Mouse (Mus musculus) limb, embryonic 10.5 days (tissue): ENCODE results near the gene Zfp503. TPM values are rescaled to one million over a fixed set of nuclear protein-coding genes. Genes with fewer than 3 reads are reported as not detected.

Experiments used
- DNase-seq: peaks from one replicate; pipeline ENCODE4 v3.0.0-alpha.2; 2017; ENCODE audit warnings: low spot score
- H3K27ac ChIP-seq: fragments of 300-500 bp; sonication (generic); 2 replicates; pipeline ENCODE4 v1.5.1; 2016; ENCODE audit warnings: mild to moderate bottlenecking
- H3K27me3 ChIP-seq: fragments of 300-500 bp; sonication (generic); 2 replicates; pipeline ENCODE4 v1.6.1; 2016; ENCODE audit warnings: low read depth, mild to moderate bottlenecking; ENCODE audit not compliant: poor library complexity, severe bottlenecking
- H3K36me3 ChIP-seq: fragments of 300-500 bp; sonication (generic); 2 replicates; pipeline ENCODE4 v1.6.1; 2016; ENCODE audit warnings: mild to moderate bottlenecking, moderate library complexity
- H3K4me1 ChIP-seq: fragments of 300-500 bp; sonication (generic); 2 replicates; pipeline ENCODE4 v1.6.1; 2016
- H3K4me3 ChIP-seq: fragments of 300-500 bp; sonication (generic); 2 replicates; pipeline ENCODE4 v1.5.1; 2016; ENCODE audit warnings: mild to moderate bottlenecking, moderate library complexity
- H3K9me3 ChIP-seq: fragments of 300-500 bp; sonication (generic); replicated peaks from 2 replicates; pipeline ENCODE4 v1.6.1; 2016; ENCODE audit warnings: mild to moderate bottlenecking
- WGBS: fragments of 180-500 bp; shearing (Covaris S2); methylation state at CpG from one replicate; pipeline ENCODE4 v1.1.7; 2016; 5-methylcytosine and 5-hydroxymethylcytosine counted together
- polyA plus RNA-seq: library from polyadenylated mRNA; unstranded; fragments of >200 nt; fragmentation: Nextera tagmentation; extraction: Ambion mirVana; gene quantifications from 2 replicates; pipeline ENCODE4 v1.2.1, GENCODE M21; 2016

Zfp503 gene
- polyA plus RNA-seq, 1 experiment from 2014 or later, result 22.6 TPM

- Histone ChIP-seq H3K27me3 (peaks cover 70% of the 10 kb centered on the region), H3K36me3 (no peaks in the 10 kb centered on the region), H3K9me3 (no peaks in the 10 kb centered on the region), H3K4me3 (no peak overlapping the region), H3K27ac (no peak overlapping the region), H3K4me1 (no peaks in the 10 kb centered on the region; the same call in 1 of the 2 replicates)
- 90% methylated on average over 6 of the region's 6 CpGs for WGBS
- DNase-seq, result no peak
Observed at GRCm38 (mm10) chr14:22007006-22007405, 17.6 kb upstream of the Zfp503 start.

- H3K4me1 ChIP-seq, result no peaks in the 10 kb centered on the region; the same call in 1 of the 2 replicates
- H3K9me3 ChIP-seq, result no peaks in the 10 kb centered on the region
- H3K27ac ChIP-seq, result no peak overlapping the region
- no peak for DNase-seq
- 18% methylated on average over 4 of the region's 4 CpGs for WGBS
- no peak overlapping the region for H3K4me3 ChIP-seq
- H3K36me3 ChIP-seq, result no peaks in the 10 kb centered on the region
- peaks cover 54% of the 10 kb centered on the region for H3K27me3 ChIP-seq
Observed at GRCm38 (mm10) chr14:22004943-22005342, 15.5 kb upstream of the Zfp503 start.

GRCm38 (mm10) chr14:22003631-22004030 lies 14.2 kb upstream of the Zfp503 start:
- H3K4me3 ChIP-seq, result no peak overlapping the region
- no peaks in the 10 kb centered on the region for H3K9me3 ChIP-seq
- no peak overlapping the region for H3K27ac ChIP-seq
- no peaks in the 10 kb centered on the region; the same call in 1 of the 2 replicates for H3K4me1 ChIP-seq
- peaks cover 62% of the 10 kb centered on the region for H3K27me3 ChIP-seq
- 79% methylated on average over 4 of the region's 4 CpGs for WGBS
- DNase-seq, result no peak
- no peaks in the 10 kb centered on the region for H3K36me3 ChIP-seq

- Histone ChIP-seq H3K36me3 (no peaks in the 10 kb centered on the region), H3K4me1 (no peaks in the 10 kb centered on the region; the same call in 1 of the 2 replicates), H3K4me3 (no peak overlapping the region), H3K27me3 (peaks cover 60% of the 10 kb centered on the region), H3K9me3 (no peaks in the 10 kb centered on the region), H3K27ac (no peak overlapping the region)
- no peak for DNase-seq
- WGBS, result 82% methylated on average over 1 of the region's 1 CpGs
Observed at GRCm38 (mm10) chr14:22003231-22003630, 13.8 kb upstream of the Zfp503 start.

GRCm38 (mm10) chr14:21999588-21999987 lies 10.2 kb upstream of the Zfp503 start:
- no peak for DNase-seq
- H3K4me1 ChIP-seq, result peaks cover 13% of the 10 kb centered on the region
- peaks cover 57% of the 10 kb centered on the region for H3K27me3 ChIP-seq
- H3K9me3 ChIP-seq, result no peaks in the 10 kb centered on the region
- 93% methylated on average over 4 of the region's 4 CpGs for WGBS
- no peak overlapping the region for H3K4me3 ChIP-seq
- no peak overlapping the region for H3K27ac ChIP-seq
- no peaks in the 10 kb centered on the region for H3K36me3 ChIP-seq

- under 1% methylated on average over 36 of the region's 36 CpGs for WGBS
- no peaks in the 10 kb centered on the region for H3K36me3 ChIP-seq
- H3K4me3 ChIP-seq, result peak overlapping the region; percentile 63
- H3K27me3 ChIP-seq, result peaks cover 82% of the 10 kb centered on the region
- peak overlapping the region; percentile 72 for H3K27ac ChIP-seq
- peaks cover 50% of the 10 kb centered on the region for H3K4me1 ChIP-seq
- H3K9me3 ChIP-seq, result no peaks in the 10 kb centered on the region
- peak; percentile 82 for DNase-seq
Observed at GRCm38 (mm10) chr14:21995031-21995754, 5.8 kb upstream of the Zfp503 start.

- Histone ChIP-seq H3K4me1 (peaks cover 59% of the 10 kb centered on the region), H3K36me3 (no peaks in the 10 kb centered on the region), H3K27me3 (peaks cover 86% of the 10 kb centered on the region), H3K9me3 (no peaks in the 10 kb centered on the region), H3K4me3 (peak overlapping the region; percentile 63), H3K27ac (peak overlapping the region; percentile 72)
- DNase-seq, result peak; percentile 76
- 0% methylated on average over 44 of the region's 44 CpGs for WGBS
Observed at GRCm38 (mm10) chr14:21994061-21994990, 4.9 kb upstream of the Zfp503 start.

- Histone ChIP-seq H3K4me1 (peaks cover 67% of the 10 kb centered on the region), H3K9me3 (no peaks in the 10 kb centered on the region), H3K4me3 (peak overlapping the region; percentile 63), H3K36me3 (no peaks in the 10 kb centered on the region), H3K27me3 (peaks cover 91% of the 10 kb centered on the region), H3K27ac (peak overlapping the region; percentile 72)
- no peak for DNase-seq
- 6% methylated on average over 14 of the region's 14 CpGs for WGBS
Observed at GRCm38 (mm10) chr14:21993251-21994060, 4.1 kb upstream of the Zfp503 start.

GRCm38 (mm10) chr14:21992321-21992885 lies 3.0 kb upstream of the Zfp503 start:
- peak overlapping the region; percentile 85; the same call in 1 of the 2 replicates for H3K4me3 ChIP-seq
- H3K9me3 ChIP-seq, result no peaks in the 10 kb centered on the region
- peaks cover 74% of the 10 kb centered on the region for H3K4me1 ChIP-seq
- WGBS, result 19% methylated on average over 4 of the region's 4 CpGs
- DNase-seq, result peak; percentile 31
- H3K36me3 ChIP-seq, result no peaks in the 10 kb centered on the region
- peaks cover 88% of the 10 kb centered on the region for H3K27me3 ChIP-seq
- peak overlapping the region; percentile 25; the same call in 1 of the 2 replicates for H3K27ac ChIP-seq

- peak overlapping the region; percentile 85 for H3K4me3 ChIP-seq
- H3K36me3 ChIP-seq, result no peaks in the 10 kb centered on the region
- H3K27me3 ChIP-seq, result peaks cover 83% of the 10 kb centered on the region
- H3K27ac ChIP-seq, result 0 out of 2 replicates have a peak overlapping the region, but pooled peaks have one; percentile 25
- H3K9me3 ChIP-seq, result no peaks in the 10 kb centered on the region
- H3K4me1 ChIP-seq, result peaks cover 80% of the 10 kb centered on the region
- 3% methylated on average over 5 of the region's 5 CpGs for WGBS
- no peak for DNase-seq
Observed at GRCm38 (mm10) chr14:21991856-21992255, 2.5 kb upstream of the Zfp503 start.

GRCm38 (mm10) chr14:21991251-21991780 lies 1.9 kb upstream of the Zfp503 start:
- peaks cover 85% of the 10 kb centered on the region for H3K4me1 ChIP-seq
- peaks cover 77% of the 10 kb centered on the region for H3K27me3 ChIP-seq
- DNase-seq, result peak; percentile 84
- peak overlapping the region; percentile 85 for H3K4me3 ChIP-seq
- H3K27ac ChIP-seq, result peak overlapping the region; percentile 67
- H3K9me3 ChIP-seq, result no peaks in the 10 kb centered on the region
- H3K36me3 ChIP-seq, result no peaks in the 10 kb centered on the region
- WGBS, result under 1% methylated on average over 26 of the region's 26 CpGs
